Mouse (Mus musculus): ENCODE measurements at regions not wholly inside any gene's neighbourhood (a gene's known extent, or its start where the extent isn't known, plus 50 kb on each side); places are given as distances from the start of the nearest gene placed in this dataset.

- ATAC-seq (ENCODE audit: low FRiP score) (no peak), DNase-seq (ENCODE audit: low spot score) (no peak)
- Histone ChIP-seq H3K9ac (replicated peaks; ENCODE audit: low read length, poor library complexity, severe bottlenecking) (no peak overlapping the region), H3K27ac (ENCODE audit: low read depth, low read length) (no peak overlapping the region), H3K4me3 (ENCODE audit: low read depth, low read length) (no peak overlapping the region), H3K36me3 (ENCODE audit: insufficient read depth, low read length) (no peaks in the 10 kb centered on the region), H3K9me3 (ENCODE audit: low read length) (no peaks in the 10 kb centered on the region), H3K4me1 (ENCODE audit: insufficient read depth, low read length) (no peaks in the 10 kb centered on the region), H3K27me3 (ENCODE audit: insufficient read depth, low read length) (no peaks in the 10 kb centered on the region), H3K4me2 (ENCODE audit: low read depth, low read length, poor library complexity, severe bottlenecking) (no peak overlapping the region)
- 83% methylated on average over 3 of the region's 3 CpGs for WGBS
- TF ChIP-seq CTCF (IDR thresholded peaks at IDR 0.05): no peak
These were observed 124.1 kb upstream of the Rbm19 start for GRCm38 (mm10) chr5:119992130-119992529.

DNA sequence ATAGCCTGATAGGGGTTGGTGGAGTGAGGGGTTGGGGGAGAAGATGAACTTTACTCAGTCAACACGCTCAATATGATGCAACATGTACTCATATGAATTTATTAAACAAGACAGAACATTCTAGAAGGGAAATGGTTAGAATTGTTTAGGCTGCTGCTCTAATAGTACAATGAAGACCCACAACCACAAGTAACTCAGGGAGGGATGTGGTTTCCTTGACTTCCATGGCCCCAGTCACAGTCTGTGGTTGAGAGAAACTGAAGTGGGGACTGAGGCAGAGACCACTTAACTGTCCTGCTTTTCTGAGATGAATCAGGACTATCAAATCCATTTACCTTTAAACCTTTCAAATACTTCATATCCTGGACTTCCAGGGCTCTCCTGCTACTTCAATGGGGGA, 120.5 kb upstream of the Rbm19 start:
- H3K27me3 ChIP-seq (ENCODE audit: insufficient read depth, low read length): no peaks in the 10 kb centered on the region
- no peak overlapping the region for H3K4me2 ChIP-seq (ENCODE audit: low read depth, low read length, poor library complexity, severe bottlenecking)
- no peaks in the 10 kb centered on the region for H3K9me3 ChIP-seq (ENCODE audit: low read length)
- no peak for TF ChIP-seq CTCF (IDR thresholded peaks at IDR 0.05)
- no peak for DNase-seq (ENCODE audit: low spot score)
- H3K4me3 ChIP-seq (ENCODE audit: low read depth, low read length): no peak overlapping the region
- ATAC-seq (ENCODE audit: low FRiP score): no peak
- H3K36me3 ChIP-seq (ENCODE audit: insufficient read depth, low read length): no peaks in the 10 kb centered on the region
- no peak overlapping the region for H3K9ac ChIP-seq (replicated peaks; ENCODE audit: low read length, poor library complexity, severe bottlenecking)
- H3K4me1 ChIP-seq (ENCODE audit: insufficient read depth, low read length): no peaks in the 10 kb centered on the region
- no peak overlapping the region for H3K27ac ChIP-seq (ENCODE audit: low read depth, low read length)
- 84% methylated on average over 1 of the region's 1 CpGs for WGBS

GRCm38 (mm10) chr5:120005696-120006469, 110.4 kb upstream of the Rbm19 start:
- 87% methylated on average over 6 of the region's 6 CpGs for WGBS
- ATAC-seq (ENCODE audit: low FRiP score): no peak
- no peak for TF ChIP-seq CTCF (IDR thresholded peaks at IDR 0.05)
- H3K9me3 ChIP-seq (ENCODE audit: low read length): peaks cover 4% of the 10 kb centered on the region; the same call in 1 of the 2 replicates
- no peak overlapping the region for H3K4me2 ChIP-seq (ENCODE audit: low read depth, low read length, poor library complexity, severe bottlenecking)
- no peaks in the 10 kb centered on the region for H3K36me3 ChIP-seq (ENCODE audit: insufficient read depth, low read length)
- H3K27ac ChIP-seq (ENCODE audit: low read depth, low read length): no peak overlapping the region
- no peaks in the 10 kb centered on the region for H3K4me1 ChIP-seq (ENCODE audit: insufficient read depth, low read length)
- DNase-seq (ENCODE audit: low spot score): no peak
- no peak overlapping the region for H3K4me3 ChIP-seq (ENCODE audit: low read depth, low read length)
- no peaks in the 10 kb centered on the region for H3K27me3 ChIP-seq (ENCODE audit: insufficient read depth, low read length)
- H3K9ac ChIP-seq (replicated peaks; ENCODE audit: low read length, poor library complexity, severe bottlenecking): no peak overlapping the region

DNA sequence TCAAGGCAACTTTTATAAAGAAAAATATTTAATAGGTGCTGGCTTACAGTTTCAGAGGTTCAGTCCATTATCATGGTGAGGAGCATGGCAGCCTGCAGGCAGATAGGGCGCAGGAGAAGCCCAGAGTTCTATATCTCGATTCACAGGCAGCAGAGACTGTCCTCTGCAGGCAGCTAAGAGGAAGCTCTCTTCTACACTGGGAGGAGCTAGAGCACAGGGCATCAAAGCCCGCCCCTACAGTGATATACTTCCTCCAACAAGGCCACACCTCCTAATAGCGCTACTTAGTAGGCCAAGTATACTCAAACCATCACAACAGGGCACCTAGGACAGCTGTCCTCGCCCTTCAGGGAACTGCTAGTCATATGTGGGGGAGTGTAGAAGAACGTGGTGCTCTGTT, 108.5 kb upstream of the Rbm19 start:
- WGBS: 62% methylated on average over 6 of the region's 6 CpGs
- H3K4me3 ChIP-seq (ENCODE audit: low read depth, low read length): no peak overlapping the region
- no peaks in the 10 kb centered on the region for H3K4me1 ChIP-seq (ENCODE audit: insufficient read depth, low read length)
- H3K27me3 ChIP-seq (ENCODE audit: insufficient read depth, low read length): no peaks in the 10 kb centered on the region
- no peak for DNase-seq (ENCODE audit: low spot score)
- peaks cover 4% of the 10 kb centered on the region; the same call in 1 of the 2 replicates for H3K9me3 ChIP-seq (ENCODE audit: low read length)
- TF ChIP-seq CTCF (IDR thresholded peaks at IDR 0.05): no peak
- H3K4me2 ChIP-seq (ENCODE audit: low read depth, low read length, poor library complexity, severe bottlenecking): no peak overlapping the region
- no peak overlapping the region for H3K9ac ChIP-seq (replicated peaks; ENCODE audit: low read length, poor library complexity, severe bottlenecking)
- ATAC-seq (ENCODE audit: low FRiP score): no peak
- H3K36me3 ChIP-seq (ENCODE audit: insufficient read depth, low read length): no peaks in the 10 kb centered on the region
- no peak overlapping the region for H3K27ac ChIP-seq (ENCODE audit: low read depth, low read length)

- H3K4me3 ChIP-seq (ENCODE audit: low read depth, low read length): no peak overlapping the region
- DNase-seq (ENCODE audit: low spot score): no peak
- ATAC-seq (ENCODE audit: low FRiP score): no peak
- 83% methylated on average over 9 of the region's 9 CpGs for WGBS
- H3K4me1 ChIP-seq (ENCODE audit: insufficient read depth, low read length): no peaks in the 10 kb centered on the region
- H3K9me3 ChIP-seq (ENCODE audit: low read length): peaks cover 4% of the 10 kb centered on the region; the same call in 1 of the 2 replicates
- no peaks in the 10 kb centered on the region for H3K36me3 ChIP-seq (ENCODE audit: insufficient read depth, low read length)
- H3K27me3 ChIP-seq (ENCODE audit: insufficient read depth, low read length): no peaks in the 10 kb centered on the region
- H3K27ac ChIP-seq (ENCODE audit: low read depth, low read length): no peak overlapping the region
- no peak for TF ChIP-seq CTCF (IDR thresholded peaks at IDR 0.05)
- no peak overlapping the region for H3K4me2 ChIP-seq (ENCODE audit: low read depth, low read length, poor library complexity, severe bottlenecking)
- H3K9ac ChIP-seq (replicated peaks; ENCODE audit: low read length, poor library complexity, severe bottlenecking): no peak overlapping the region
These were observed 108.0 kb upstream of the Rbm19 start for GRCm38 (mm10) chr5:120008306-120008705.

GRCm38 (mm10) chr5:120015417-120015816, 100.8 kb upstream of the Rbm19 start:
- no peak for ATAC-seq (ENCODE audit: low FRiP score)
- TF ChIP-seq CTCF (IDR thresholded peaks at IDR 0.05): no peak
- WGBS: 73% methylated on average over 10 of the region's 10 CpGs
- Histone ChIP-seq H3K4me2 (ENCODE audit: low read depth, low read length, poor library complexity, severe bottlenecking) (no peak overlapping the region), H3K36me3 (ENCODE audit: insufficient read depth, low read length) (no peaks in the 10 kb centered on the region), H3K9ac (replicated peaks; ENCODE audit: low read length, poor library complexity, severe bottlenecking) (no peak overlapping the region), H3K4me1 (ENCODE audit: insufficient read depth, low read length) (no peaks in the 10 kb centered on the region), H3K27me3 (ENCODE audit: insufficient read depth, low read length) (no peaks in the 10 kb centered on the region), H3K27ac (ENCODE audit: low read depth, low read length) (no peak overlapping the region), H3K4me3 (ENCODE audit: low read depth, low read length) (no peak overlapping the region), H3K9me3 (ENCODE audit: low read length) (no peaks in the 10 kb centered on the region)
- DNase-seq (ENCODE audit: low spot score): no peak

Data from midbrain, postnatal 0 days (tissue).